Mouse (Mus musculus) B cell, adult 67 days (primary cell): ENCODE measurements around the gene Eif3j1. TPM values are rescaled to one million over a fixed set of nuclear protein-coding genes. Genes with fewer than 3 reads are reported as not detected.

ENCODE experiments used
- total RNA-seq, 2 experiments: library from RNA; stranded (reverse); gene quantifications; 4 replicates each; pipeline ENCODE4 v1.2.4; 2023

Eif3j1 gene
- total RNA-seq: 10 to 100 TPM; 37.6 to 45.8 TPM

DNA sequence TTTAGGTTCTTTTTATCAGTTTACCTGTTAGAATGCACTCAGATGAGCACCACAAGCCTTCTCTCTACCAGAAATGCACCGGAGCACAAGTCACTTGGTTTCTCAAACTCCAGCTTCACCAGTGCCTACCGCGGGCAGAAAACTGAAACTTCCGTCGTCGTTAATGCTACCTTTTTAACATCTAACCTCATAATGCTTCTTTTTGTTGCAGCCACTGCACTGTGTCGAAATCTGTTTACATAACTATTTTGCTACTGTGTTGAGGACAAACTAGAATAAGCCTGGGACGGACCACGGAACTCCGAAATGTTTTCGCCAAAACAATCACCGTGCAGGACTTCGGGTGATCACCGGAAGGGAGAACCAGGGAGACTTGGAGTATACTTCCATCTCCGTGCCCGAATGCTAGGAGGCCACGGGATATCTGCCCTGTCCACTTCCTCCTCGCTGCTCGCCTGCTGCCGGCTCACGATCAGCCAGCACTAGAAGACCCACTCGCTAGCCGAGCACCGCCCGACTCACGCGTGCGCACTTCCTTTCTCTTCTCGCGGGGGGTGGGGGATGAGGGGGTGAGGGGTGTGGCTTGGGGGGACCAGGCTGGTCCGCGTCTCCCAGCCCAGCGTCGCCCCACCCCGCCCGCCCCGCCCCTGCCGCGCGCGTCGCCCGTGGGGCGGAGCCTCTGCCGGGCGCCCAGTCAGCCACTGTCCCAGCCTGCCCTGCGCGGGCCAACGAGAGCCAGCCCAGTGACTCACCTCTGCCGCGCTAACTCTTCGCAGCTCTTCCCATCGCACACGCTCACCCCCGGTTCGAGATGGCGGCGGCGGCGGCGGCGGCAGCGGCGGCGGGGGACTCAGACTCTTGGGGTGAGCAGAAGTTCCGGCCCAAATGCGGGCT is at the start of gene Eif3j1:
TSS of gene Eif3j1 (plus strand) at position 685 of the 894 bp plus-strand sequence.

Other genes with a start within 250 kb of the Eif3j1 start
- under 1 TPM in 1 of 2 experiments, not detected in 1; 0.41 TPM for gene Frmd5, start 221.5 kb upstream of the Eif3j1 start, total RNA-seq
- 10 to 100 TPM; 11.3 to 14.2 TPM for gene Casc4, start 161.6 kb upstream of the Eif3j1 start, total RNA-seq
- 10 to 100 TPM; 46.9 to 47.5 TPM for gene Ctdspl2, start 72.5 kb upstream of the Eif3j1 start, total RNA-seq
- not detected for gene Mageb3, start 72.5 kb upstream of the Eif3j1 start, total RNA-seq
- gene Spg11, start 89.8 kb downstream of the Eif3j1 start, total RNA-seq: 10 to 100 TPM; 31.6 to 31.7 TPM
- gene B2m, start 119.1 kb downstream of the Eif3j1 start, total RNA-seq: 1,000 to 10,000 TPM; 1,480 to 1,487 TPM
- under 1 TPM; 0.42 to 0.61 TPM for gene Trim69, start 132.2 kb downstream of the Eif3j1 start, total RNA-seq
- not detected for gene Patl2, start 157.6 kb downstream of the Eif3j1 start, total RNA-seq
- not detected for gene Terb2, start 157.7 kb downstream of the Eif3j1 start, total RNA-seq
- 1 to 10 TPM; 5.6 to 7.1 TPM for gene Sord, start 206.2 kb downstream of the Eif3j1 start, total RNA-seq